Mouse (Mus musculus) megakaryocyte progenitor cell, adult 5-6 weeks (primary cell): ENCODE data around the gene Tmem216. TPM values are rescaled to one million over a fixed set of nuclear protein-coding genes. Genes with fewer than 3 reads are reported as not detected.
"Not testable (repeated sequence)": the region's sequence is repeated elsewhere in the genome, so short reads cannot be mapped to it uniquely, and the experiment has no call there.

Experiments used
- ATAC-seq: replicated peaks from 2 replicates; pipeline ENCODE4 v1.8.0; 2016; ENCODE audit warnings: mild to moderate bottlenecking, moderate TSS enrichment, inconsistent platforms; ENCODE audit not compliant: poor library complexity
- total RNA-seq, 2 experiments: library from RNA; stranded (forward) in 1 of 2; stranded (reverse) in 1 of 2; fragments of 157-497, 149-512 nt in 1 of 2; fragments of 200-1000 nt in 1 of 2; gene quantifications; 2 replicates each; pipeline versions ENCODE4 v1.2.3 to v1.2.4; 2015 to 2017

Tmem216 gene
- total RNA-seq, 2 experiments from 2014 or later: 28.7 to 42.9 TPM

DNA sequence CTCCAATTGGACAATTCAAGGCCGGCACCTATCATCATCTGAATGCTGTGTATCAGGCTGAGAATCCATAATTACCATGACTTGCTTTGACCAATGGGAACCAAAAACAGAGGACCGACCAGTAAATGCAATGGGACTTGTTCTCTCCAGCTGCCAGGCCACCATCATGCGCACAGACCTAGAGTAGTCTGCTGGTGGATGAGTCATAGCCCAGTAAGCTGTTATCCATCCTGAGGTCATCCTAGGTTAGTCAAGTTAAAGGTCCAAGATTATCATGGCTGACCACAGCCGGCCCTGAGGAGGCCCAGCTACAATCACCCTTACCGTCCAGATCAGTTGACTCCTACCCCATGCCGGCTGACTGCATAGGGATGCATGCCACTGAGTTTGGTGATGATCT is 13.6 kb upstream of the Tmem216 start:
- no peak for ATAC-seq

DNA sequence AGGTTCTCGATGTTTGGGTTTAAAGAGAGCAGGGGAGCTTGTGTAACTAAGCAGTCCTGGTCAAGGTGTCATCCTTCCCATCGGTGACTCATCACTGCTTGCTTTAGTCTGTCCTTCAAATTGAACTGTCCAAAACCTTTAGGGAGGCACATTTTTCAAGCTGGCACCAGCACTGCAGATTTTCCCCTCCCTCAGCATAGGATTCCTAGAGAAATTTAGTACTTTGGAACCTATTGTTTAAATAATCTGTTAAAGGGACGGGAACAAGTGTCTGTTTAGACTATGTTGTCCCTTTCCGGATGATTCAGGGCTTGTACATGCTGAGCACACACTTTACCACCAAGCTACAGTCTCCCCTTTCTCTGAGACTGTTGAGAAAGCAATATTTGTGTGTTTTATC is 9.2 kb upstream of the Tmem216 start:
- ATAC-seq: no peak

DNA sequence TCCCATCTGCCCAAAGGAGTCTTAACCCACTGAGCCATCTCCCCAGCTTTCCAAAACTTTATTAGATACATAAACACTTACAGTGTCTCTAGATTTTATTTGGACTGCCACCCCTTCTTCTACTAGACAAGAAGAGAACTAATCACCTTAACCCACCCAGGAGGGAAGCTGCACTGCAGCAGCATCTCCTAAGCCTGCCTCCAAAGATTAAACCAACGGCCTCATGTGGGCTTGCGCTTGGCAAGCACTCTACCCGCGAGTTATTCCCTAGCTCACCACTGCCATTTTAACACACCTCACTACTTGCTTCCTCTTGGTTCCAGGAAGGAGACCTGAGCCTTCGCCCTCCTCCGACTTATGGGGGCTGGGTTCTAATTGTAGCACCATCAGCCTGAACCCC is 8.2 kb upstream of the Tmem216 start:
- ATAC-seq: peak; percentile 73

DNA sequence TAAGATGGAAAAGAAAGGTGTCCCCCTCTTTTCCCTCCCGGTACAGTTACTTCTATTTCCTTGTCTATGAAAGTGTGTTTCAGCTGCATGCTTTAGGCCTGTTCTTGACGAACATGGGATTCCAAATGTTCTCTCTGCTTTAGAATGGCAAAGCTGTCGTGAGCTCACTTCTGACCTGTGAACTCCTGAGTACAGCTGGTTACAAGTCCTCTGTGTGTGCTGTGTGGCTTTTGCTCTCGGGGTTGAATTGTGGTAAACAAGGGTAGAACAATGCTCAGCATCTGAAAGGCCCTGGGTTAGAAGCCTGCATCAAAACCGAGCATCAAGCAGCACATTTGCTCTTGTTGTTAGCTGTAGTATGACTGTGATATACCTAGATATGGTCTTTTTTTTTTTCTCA is 6.3 kb upstream of the Tmem216 start:
- no peak for ATAC-seq

DNA sequence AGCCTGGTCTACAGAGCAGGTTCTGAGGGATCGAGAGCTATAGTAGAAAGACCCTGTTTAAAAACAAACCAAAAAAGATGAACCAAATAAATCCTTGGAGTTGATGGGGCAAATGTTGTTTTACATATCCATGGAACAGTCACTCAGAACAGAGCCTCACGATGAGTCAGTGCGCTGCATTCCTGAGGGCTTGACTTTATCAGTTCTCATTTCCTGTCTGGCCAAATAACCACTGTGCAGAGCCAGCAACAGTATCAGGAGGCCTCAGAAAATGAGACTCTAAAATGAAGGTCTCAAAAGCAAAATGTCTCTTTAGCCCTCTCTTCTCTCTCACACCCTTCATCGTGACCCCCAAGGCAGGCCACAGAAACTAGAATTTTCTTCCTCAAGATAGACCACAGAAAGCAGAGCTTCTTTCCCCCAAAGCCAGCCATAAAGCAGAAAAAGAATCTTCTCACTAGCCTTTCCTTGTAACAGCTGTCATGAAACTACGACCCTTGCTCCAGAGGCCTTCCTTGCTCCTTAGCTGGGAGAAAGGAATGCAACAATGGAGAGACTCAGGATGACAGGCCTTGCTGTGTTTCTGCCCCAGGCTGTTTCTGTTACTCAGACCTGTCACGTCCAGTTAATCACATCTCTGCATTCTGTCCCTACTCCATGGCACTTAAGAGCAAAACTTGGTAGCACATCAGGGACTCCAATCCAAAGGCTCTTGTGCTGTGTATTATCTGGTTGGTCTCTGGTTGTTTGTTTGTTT is 5.7 kb upstream of the Tmem216 start:
- ATAC-seq: no peak

DNA sequence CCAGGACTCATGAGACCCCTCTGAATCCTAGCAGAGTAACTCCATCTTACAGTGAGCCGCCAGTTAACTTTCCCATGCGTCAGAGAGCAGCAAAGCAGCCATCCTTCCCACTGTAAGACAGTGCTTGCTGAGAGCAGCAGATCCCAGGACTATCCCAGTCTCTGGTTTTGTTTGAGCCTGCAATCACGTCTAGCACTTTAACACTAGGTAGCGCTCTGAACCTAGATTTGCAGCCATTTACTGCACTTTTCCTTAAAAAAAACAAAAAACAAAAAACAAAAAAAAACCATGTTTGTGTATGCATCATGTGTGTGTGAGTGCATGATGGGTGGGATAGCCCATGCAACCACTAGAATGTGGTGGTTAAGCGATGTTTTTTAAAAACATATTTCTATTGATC is 4.1 kb upstream of the Tmem216 start:
- no peak for ATAC-seq

DNA sequence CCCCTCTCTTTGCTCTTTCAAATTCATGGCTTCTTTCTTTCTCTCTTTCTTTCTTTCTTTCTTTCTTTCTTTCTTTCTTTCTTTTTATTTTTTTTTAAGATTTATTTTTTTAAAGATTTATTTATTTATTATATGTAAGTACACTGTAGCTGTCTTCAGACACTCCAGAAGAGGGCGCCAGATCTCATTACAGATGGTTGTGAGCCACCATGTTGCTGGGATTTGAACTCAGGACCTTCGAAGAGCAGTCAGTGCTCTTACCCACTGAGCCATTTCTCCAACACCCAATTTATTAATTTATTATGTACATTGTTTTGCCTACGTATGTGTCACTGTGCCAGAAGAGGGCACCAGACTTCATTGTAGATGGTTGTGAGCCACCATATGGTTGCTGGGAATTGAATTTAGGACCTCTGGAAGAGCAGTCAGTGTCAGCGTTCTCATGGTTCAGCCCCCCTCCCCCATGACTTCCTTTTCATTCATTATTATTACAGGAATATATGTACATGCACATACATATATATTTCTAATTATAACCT is 1.9 kb upstream of the Tmem216 start:
- not testable (repeated sequence) for ATAC-seq

DNA sequence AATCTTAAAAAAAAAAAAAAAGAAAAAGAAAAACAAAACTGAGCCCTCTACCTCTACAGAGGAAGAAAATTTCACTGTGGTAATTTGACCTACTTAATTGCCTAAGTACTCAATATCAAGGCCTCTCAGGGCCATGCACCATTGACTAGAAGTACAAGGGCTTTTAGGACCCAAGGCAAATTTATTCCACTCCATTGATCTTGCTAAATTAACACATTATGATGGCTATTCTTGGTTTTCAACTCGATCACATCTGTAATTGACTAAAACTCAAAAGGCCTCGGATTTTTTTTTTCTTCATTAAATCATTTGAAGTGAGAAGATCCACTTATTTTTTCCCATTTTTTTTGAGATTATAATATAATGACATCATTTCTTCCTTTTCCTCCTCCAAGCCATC is 1.4 kb upstream of the Tmem216 start:
- no peak for ATAC-seq

DNA sequence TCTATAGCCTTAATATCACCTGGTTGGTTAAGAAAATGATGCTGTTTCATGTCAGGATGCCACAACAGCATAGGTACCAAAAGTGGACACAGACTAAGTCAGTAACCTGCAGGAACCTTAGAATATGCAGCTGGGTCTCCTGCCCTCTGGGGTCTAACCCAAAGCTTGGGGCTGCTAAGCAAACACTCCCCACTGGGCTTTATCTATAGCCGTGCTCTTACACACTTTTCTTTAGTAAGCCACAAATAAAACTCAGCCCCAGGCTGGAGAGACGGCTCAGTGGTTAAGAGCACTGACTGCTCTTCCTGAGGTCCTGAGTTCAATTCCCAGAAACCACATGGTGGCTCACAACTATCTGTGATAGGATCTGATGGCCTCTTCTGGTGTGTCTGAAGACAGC is 963 bp upstream of the Tmem216 start:
- ATAC-seq: no peak

DNA sequence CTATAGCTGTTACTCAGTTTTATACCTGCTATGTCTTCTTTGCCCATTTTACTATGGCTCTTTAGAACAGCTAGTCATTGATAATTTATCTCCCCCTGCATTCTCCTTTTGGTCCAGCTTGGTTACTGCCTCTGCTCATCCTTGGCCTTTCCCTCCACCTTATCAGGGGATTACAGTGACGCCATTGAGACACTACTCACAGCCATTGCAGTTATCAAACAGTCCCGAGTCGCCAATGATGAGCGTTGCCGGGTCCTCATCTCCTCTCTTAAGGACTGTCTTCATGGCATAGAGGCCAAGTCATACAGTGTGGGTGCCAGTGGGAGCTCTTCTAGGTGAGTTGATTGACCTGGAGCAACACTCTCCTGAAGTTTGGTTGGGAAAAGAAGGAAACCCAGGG is 16.6 kb downstream of the Tmem216 start:
- ATAC-seq: peak; percentile 39; the same call in 1 of the 2 replicates

DNA sequence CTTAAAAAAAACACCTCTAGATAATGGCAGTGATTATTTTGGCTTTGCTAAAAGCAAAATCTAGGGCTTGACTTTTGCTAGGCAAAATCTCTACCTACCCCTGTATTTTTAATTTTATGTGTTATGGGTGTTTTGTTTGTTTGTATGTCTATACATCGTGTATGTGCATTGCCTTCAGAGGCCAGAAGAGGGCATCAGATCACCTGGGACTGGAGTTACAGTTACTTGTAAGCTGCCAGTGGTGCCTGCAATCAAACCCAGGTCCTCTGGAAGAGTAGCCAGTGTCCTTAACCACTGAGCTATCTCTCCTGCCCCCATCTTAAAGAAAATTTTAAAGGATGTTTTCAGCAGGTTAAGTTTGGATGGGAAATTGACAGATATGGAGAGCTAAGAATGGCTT is 26.0 kb downstream of the Tmem216 start:
- ATAC-seq: no peak

DNA sequence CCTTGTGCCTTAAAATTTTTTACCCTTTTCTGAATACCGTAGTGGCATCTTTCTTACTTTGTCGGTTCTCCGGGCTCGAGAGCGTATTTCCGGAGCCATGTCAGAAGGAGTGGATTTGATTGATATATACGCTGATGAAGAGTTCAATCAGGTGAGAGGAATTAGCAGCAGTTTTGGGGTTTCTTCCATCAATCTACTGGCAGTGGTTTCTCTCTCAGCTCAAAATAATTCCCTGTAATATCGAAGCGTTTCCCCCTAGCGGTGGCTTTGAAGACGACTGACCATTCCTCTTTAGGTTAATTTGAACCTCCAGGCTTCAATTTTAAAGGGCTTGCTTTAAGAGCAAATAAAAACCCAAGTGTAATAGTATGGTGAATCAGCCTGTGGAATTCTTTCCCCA is 30.1 kb downstream of the Tmem216 start, which contains the start of gene Sdhaf2:
Sdhaf2 (minus strand) TSS at position 233 of the 400 bp plus-strand sequence.
- peak; percentile 35 for ATAC-seq

DNA sequence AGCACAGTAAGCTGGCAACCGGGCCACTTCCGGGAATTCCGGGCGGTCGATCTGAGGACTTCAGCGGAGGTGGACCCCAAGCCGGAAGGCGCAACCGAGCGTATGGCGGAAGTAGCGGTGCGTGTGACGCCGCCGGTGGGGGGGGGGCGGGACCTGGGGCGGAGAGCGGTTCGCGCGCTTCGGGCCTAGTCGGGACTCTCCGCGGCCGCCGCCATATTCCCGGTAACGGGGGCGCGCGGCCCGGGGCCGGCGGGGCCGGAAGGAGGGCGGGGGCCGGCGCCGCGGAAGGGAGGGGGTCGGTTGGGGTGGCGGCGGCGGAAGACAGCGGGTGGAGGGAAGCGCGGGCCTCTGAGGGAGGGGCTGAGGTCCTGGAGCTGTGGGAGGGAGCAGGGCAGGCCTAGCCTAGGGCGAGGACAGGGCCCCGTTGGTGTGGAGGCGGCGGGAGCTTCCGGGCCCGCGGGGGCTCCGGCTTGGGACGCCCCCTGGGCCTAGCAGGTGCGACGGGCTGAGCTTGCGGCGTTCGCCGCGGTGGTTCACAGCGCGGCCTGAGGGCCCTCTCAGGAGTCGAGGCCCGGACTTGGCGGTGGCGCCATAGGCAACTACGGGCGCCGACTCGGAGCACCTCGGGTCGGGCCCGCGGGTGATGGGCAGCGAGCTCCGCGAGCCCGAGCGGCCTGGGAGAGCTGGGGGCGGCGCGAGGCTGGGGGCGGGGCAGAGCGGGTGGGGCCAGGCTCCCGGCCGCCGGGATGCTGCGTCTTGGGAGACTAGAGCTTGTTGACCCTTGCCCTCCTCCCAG is 30.7 kb downstream of the Tmem216 start, which contains the start of gene Cpsf7:
Cpsf7 (plus strand) TSS at position 161 of the 796 bp plus-strand sequence.
- peak; percentile 81 for ATAC-seq

DNA sequence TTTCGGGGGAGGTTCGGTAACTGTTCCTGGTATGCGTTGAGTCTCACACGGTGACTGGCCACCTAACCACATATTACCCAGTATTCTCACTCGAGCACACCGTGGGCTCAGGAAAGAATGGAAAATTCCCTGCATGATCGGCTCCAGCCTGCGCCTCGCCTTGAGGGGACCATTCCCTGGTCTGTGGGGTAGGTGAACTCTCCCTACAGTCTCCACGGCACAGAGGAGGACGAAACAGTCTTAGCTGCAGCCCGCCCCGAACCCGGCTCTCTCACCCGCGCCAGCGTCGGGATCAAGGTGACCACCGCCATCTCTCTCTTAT is 31.3 kb downstream of the Tmem216 start:
- peak; percentile 7 for ATAC-seq

DNA sequence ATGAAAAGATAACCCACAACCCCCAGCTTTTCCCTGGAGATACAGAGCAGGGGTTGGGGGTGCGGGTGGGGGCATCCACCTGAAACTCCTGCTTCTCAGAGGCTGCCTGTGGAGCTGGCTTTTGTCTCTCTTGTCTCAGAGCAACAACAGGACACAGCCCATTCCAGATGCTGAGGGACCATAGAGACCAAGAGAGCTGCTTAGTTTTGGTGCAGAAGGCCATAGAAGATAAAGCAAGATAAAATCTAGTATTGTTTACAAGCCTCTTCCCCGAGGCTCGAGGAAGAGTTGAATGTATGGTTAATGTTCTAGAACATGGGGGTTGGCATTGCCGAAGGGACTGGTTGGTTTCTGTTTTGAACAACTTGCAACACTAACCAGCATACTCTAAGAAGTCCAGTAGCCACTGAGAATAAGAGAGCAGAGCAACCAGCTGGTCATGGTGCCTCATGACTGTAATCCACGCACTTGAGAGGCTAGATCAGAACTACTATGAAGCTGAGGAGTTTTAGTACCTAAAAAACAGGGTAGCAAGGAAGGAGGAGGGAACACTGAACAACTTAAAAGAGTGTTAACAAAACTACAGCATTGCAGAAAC is 32.5 kb downstream of the Tmem216 start:
- ATAC-seq: 0 out of 2 replicates have a peak, but pooled peaks have one; percentile 12

DNA sequence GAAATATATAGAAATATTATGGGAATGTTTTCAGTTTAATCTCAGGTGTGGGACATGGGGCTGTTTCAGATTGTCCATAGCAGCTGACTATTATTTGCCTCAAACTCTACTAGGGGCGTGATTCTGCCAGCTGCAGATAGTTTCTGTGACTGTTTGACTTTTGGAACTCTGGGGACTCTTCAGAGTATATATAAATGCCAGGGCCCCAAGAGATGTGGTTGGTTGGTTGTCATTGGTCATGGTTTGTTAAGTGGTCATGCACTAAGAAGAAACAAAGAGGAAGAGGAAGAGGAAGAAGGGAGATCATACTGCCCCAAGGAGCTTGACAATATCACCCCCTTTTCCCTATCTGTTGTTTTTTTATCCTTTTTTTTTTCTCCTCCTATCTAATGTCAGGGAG is 34.1 kb downstream of the Tmem216 start:
- no peak for ATAC-seq

DNA sequence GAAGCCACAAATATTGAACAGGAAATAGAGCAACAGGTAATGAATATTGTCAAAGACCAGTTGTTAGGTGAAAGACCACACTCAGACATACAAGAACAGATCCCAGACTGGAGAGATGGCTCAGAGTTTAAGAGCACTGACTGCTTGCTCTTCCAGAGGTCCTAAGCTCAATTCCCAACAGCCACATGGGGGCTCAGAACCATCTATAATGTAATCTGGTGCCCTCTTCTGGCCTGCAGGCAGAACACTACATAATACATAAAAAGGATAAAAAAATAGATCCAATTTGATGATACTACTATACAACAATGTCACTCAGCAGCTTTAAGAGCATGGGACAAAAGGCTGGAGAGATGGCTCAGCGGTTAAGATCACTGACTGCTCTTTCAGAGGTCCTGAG is 35.7 kb downstream of the Tmem216 start:
- 0 out of 2 replicates have a peak, but pooled peaks have one; percentile 29 for ATAC-seq

DNA sequence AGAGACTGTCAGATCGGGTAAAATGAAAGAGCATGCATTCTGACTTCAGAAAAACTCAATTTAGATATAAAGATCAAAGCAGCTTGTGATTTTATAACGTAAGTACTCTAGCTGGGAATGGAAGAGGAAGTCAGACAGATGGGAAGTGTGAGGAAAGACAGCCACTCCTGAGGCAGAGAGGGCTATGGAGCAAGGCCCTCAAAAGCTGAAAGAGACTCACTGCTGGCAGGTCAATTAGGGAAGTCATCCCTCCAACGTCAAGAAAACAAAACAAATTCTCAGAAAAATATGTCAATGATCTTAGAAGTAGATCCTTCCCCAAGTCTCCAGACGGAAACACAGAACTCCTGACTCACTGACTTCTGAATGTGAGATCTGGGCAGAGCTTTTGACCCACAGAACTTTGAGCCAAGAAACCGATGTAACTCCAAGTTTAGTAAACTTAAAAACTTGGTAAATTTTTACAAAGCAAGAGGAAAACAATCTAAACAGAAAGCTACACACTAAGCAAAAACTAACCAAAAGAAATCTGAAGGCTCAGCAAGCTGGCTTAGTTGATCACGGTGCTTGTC is 45.2 kb downstream of the Tmem216 start:
- ATAC-seq: peak; percentile 69

DNA sequence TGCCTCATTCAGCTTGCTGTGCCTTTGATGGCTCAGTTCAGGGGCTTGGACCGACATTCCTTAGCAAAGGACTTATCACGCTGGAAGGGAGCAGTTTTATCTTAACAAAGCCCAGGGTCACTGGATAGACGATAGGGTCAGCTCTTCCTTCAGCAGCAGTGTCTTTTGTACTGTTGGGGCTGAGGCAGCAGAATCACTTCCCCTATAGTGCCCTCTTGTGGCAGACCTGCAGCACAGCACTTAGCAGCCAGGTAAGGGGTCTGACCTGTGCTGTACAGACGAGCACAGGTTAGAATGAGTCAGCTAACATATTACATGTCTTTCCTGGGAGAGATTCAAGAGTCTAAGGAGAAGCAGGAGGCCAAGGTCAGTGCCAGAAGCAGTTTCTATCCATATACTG is 53.5 kb downstream of the Tmem216 start:
- ATAC-seq: peak; percentile 85

DNA sequence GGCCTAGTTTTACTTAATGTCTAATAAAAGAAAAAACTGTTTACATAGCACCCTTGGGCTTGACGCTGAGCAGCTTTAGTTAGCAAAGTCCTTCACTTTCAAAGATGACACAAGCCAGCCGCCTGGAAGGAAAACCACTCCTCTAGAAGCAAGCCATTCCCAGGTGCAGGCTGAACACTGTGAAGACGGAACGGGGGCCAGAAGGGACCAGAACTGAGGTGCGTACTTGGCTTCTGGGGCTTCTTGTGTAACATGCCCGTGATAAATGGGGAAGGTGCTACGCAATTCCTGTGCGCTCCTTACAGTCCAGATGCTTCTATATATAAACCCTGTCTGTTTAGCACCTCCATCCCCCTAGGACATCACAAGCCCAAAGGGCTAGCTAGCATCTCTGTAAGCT is 55.5 kb downstream of the Tmem216 start:
- no peak for ATAC-seq

DNA sequence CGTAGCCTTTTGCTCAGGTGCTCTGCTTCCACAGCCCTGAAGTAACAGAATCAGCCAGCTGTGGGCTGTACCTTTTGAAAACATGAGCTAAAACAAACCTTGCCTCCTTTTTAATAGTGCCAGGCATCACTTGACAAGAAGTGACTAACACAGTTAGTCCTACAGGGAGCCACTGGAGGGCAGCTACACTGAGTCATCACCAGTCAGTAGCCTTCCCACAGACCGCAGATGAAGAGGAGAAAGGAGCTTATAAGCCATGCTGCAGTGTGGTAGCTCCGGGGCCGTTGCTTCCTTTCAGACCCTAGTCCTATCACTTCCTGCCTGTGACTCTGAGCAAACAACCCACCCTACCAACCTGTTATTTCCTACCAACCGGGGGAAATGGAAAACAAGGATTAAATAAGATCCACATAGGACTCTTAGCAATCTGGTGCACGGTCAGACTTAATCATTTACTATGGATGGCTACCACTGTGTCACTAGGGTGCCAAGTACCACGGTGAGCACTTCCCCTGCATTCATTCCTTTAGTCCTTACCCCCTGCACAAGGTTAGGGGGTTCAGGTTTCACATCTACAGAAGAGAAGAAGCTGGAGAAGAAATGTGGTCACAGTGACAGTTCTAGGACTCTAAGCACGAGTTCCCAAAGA is 58.4 kb downstream of the Tmem216 start:
- peak; percentile 80 for ATAC-seq
